Mouse (Mus musculus): ENCODE measurements around the gene Pam. TPM values are rescaled to one million over a fixed set of nuclear protein-coding genes. Genes with fewer than 3 reads are reported as not detected.

The Pam gene
- polyA plus RNA-seq, 1 experiment from 2014 or later = 30.7 TPM

DNA sequence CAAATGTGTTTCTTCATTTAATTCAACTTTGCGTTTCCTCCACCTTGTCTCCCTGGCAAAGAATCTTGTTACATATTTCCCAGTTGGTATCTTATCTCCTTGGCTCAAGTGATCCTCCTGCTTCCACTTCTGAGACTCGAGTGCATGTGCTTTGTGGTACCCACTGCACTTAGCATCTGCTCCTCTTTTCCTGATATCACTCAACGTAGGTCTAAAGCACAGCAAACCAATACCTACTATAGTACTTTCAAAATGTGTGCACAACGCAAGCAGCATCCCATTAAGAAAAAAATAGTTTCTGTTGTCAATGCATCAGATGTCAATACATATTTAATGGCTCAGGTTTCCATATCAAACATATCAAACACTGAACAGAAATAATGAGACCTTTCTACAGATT lies 349.7 kb downstream of the Pam start:
- Histone ChIP-seq H3K9ac (ENCODE audit: low read depth, low read length) (no peak overlapping the region), H3K4me1 (ENCODE audit: control insufficient read depth, insufficient read depth, low read length) (no peaks in the 10 kb centered on the region), H3K4me3 (ENCODE audit: low read length) (no peak overlapping the region), H3K36me3 (ENCODE audit: control insufficient read depth, insufficient read depth, low read length) (0 out of 2 replicates have a peak, but pooled peaks cover under 1% of the 10 kb centered on the region), H3K27ac (ENCODE audit: low read length) (no peak overlapping the region), H3K27me3 (replicated peaks; ENCODE audit: control insufficient read depth, insufficient read depth, low read length) (no peaks in the 10 kb centered on the region), H3K4me2 (ENCODE audit: low read depth, low read length) (no peak overlapping the region), H3K9me3 (ENCODE audit: control insufficient read depth, low read length) (no peaks in the 10 kb centered on the region)
- 84% methylated on average over 4 of the region's 4 CpGs for WGBS
- no peak for ATAC-seq

All from intestine, embryonic 16.5 days (tissue).